Mouse (Mus musculus) urinary bladder, postnatal 25 days (tissue): Measurements from ENCODE around the gene Tbce.
"Not testable (repeated sequence)": the region's sequence is repeated elsewhere in the genome, so short reads cannot be mapped to it uniquely, and the experiment has no call there.

Experiments used
- DNase-seq: peaks from one replicate; pipeline ENCODE4 v3.0.0; 2022; ENCODE audit warnings: low spot score

Tbce gene

GRCm38 (mm10) chr13:14033309-14034072 is 5.9 kb downstream of the Tbce start:
- DNase-seq = no peak

DNA sequence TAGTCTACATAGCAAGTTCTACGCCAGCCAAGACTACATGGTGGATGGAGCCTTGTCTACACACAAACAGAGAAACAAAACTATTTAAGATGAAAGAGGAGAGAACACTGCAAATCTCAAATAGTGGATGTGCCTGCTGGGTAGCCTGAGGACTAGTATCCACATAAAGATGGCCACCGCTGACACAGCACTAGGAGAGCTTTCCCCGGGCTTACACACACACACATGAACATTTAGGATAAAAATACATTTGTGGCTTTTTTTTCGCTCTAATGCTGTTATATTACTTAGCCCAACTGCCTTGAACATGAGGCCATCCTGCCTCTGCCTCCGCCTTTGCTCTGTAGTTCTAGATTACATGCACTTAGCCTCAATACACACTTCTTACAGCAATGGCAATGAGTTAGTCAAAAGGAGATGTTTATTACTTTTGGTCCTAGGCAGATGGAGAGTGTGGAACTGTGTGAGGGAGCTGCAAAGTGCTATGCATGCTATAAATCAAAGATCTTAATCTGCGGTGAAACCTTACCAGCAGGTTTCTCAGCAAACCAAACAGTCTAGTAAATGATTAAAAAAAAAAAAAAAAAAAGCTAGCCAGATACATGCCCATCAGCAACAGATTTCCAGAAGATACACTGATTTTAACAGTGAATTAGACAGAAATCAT is 13.2 kb downstream of the Tbce start:
- DNase-seq = no peak

GRCm38 (mm10) chr13:14025554-14025953 is 13.9 kb downstream of the Tbce start:
- DNase-seq = no peak

GRCm38 (mm10) chr13:14021417-14021816 is 18.0 kb downstream of the Tbce start:
- DNase-seq = not testable (repeated sequence)

- no peak for DNase-seq
These were observed 20.6 kb downstream of the Tbce start for GRCm38 (mm10) chr13:14018852-14019251.

GRCm38 (mm10) chr13:14018283-14018682 is 21.2 kb downstream of the Tbce start:
- no peak for DNase-seq

- DNase-seq = no peak
These were observed 23.8 kb downstream of the Tbce start for GRCm38 (mm10) chr13:14015609-14016008.

DNA sequence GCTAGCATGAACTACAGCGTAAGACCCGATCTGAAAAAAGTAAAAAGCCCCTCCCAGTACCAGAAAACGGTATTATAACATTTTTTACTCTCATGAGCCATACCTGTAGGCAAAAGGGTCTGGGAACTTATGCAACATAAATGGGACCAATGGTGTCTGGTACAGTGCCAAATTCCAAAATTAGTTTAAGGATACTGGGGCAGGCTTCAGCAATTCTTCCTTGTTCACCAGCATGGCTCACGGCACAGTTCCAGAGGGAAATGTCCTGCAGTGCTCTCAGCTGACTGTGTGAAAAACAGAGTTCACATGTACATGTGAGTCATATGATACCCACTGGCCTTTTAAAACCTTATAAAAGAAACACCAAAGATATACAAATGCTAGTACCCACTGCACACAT is 24.9 kb downstream of the Tbce start:
- no peak for DNase-seq

DNA sequence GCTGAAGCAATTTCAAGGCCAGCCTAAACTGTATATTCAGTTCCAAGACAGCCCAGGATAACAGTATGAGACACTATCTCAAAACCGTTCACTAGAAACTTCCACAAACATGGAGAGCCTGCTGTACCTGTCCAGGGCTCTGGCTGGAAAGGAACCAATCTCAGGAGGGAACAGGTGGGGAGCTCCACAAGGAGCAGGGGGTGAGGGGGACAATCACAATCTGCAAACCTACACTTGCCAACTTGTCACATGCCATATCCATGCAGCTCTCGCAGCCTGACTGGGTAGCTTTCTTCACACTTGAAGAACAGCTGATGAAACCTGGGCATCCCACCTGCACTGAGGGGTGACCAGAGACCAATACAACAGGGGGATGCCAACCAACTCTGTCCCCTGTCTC is 25.4 kb downstream of the Tbce start:
- DNase-seq = no peak

GRCm38 (mm10) chr13:14011454-14011995 is 27.9 kb downstream of the Tbce start:
- no peak for DNase-seq

GRCm38 (mm10) chr13:14006056-14006455 is 33.4 kb downstream of the Tbce start:
- DNase-seq = no peak

GRCm38 (mm10) chr13:14004999-14005398 is 34.4 kb downstream of the Tbce start:
- peak; percentile 5 for DNase-seq

- no peak for DNase-seq
These were observed 35.4 kb downstream of the Tbce start for GRCm38 (mm10) chr13:14004086-14004485.

DNA sequence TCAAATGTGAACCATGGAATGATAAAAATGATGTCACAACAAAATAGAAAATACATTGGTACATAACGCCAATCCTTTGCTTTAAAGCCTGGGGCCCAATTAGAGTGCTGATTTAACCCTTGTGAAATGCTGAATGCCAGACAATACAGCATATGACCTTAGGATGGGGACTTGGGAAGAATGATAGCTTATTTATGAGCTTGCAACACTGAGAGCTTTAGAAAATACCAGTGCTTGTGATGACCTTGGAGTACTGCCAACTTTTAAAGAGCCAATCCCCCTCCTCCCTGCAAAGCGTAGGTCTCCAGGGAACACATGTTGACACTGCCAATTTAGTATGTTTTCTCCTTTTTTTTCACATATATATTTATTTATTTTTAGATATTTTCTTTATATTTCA is 36.7 kb downstream of the Tbce start:
- no peak for DNase-seq

GRCm38 (mm10) chr13:13997476-13997875 is 42.0 kb downstream of the Tbce start:
- no peak for DNase-seq

- no peak for DNase-seq
These were observed 44.4 kb downstream of the Tbce start for GRCm38 (mm10) chr13:13995046-13995445.

DNA sequence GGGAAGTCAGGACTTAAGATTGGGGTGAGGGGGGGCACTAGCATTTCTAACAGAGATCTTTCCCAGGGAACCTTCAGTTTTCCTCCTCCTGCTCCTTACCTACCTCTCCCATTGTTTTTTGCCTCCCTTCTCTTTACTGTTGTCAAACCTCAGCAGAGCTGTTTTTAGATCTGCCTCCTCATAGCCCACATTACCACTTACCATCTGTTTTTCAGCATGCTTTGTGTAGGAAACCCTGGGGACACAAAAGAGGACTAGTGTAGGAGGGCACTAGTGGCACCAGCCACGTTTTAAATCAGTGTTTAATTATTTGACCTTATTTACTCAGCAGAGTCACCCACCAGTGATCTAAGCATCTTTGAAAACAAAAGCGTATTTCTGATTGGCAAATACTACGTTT is 46.4 kb downstream of the Tbce start:
- DNase-seq = no peak

DNA sequence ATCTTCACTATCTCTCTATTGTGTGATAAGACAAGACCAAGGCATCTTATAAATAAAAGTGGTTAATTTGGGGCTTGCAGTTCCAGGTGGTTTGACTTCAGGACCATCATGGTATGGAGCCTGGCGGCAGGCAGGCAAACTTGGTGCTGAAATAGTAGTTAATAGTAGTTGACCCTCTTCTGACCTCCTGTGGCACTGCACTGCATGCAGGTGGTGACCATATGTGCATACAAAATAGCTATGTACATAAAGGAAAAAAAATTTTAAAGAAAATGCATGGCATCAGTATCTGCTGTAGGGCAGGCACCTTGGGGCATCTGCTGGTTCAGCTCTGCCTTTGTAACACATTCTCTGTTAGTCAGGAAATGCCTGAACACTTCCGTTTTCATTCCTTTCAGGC is 49.0 kb downstream of the Tbce start:
- DNase-seq = no peak

GRCm38 (mm10) chr13:13989135-13989534 is 50.3 kb downstream of the Tbce start:
- no peak for DNase-seq

- DNase-seq = no peak
These were observed 55.9 kb downstream of the Tbce start for GRCm38 (mm10) chr13:13983523-13983922.

DNA sequence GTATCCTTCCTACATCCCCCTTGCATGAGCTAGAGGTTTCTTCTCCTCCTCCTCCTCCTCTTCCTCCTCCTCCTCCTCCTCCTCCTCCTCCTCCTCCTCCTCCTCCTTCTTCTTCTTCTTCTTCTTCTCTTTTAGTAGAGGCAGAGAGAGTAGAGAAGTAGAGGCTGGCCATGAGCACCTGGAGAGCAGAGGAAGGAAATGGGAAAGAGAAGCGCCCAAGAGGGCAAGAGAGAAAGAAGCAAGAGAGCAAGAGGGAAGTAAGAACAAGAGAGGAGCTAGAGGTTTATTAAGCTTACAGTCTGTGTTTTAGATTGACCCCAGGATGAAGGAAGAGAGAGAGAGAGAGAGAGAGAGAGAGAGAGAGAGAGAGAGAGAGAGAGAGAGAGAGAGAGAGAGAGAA is 57.6 kb downstream of the Tbce start:
- not testable (repeated sequence) for DNase-seq

- DNase-seq = no peak
These were observed 69.6 kb downstream of the Tbce start for GRCm38 (mm10) chr13:13969796-13970195.

DNA sequence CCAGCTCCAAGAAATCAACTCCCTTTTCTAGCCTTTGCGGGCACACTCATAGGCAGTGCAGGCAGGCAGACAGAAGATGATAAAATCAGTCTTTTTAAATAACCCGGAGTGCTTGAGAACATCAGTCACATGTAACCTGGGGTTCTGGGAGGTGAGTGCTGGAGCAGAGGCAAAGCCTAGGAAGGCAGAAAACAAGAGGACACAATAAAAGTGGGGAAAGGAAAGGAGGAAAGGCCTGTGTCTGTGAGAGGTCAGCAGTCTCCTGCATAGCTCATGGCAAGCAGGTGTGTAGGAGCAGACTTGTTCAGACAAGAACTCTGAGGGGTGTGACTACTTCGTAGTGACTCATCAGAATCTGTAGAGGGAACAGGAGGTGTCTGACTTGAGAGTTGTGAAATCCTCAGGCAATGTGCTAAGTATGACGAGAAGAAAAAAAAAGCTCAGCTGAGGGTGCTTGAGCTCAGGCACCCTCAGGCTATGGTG is 70.8 kb downstream of the Tbce start:
- DNase-seq = peak; percentile 10
